Mouse (Mus musculus) forebrain, embryonic 14.5 days (tissue): Measurements from ENCODE around the gene Gas6. TPM values are rescaled to one million over a fixed set of nuclear protein-coding genes. Genes with fewer than 3 reads are reported as not detected.

Source experiments
- ATAC-seq: fragments of 200-750 bp; cut with Nextera tagmentation; 2 replicates; pipeline ENCODE4 v1.8.0; 2017; ENCODE audit warnings: mild to moderate bottlenecking, moderate library complexity
- DNase-seq: peaks from one replicate; pipeline ENCODE4 v3.0.0-alpha.2; 2015; ENCODE audit warnings: low spot score
- H3K27ac ChIP-seq: fragments of 300-500 bp; sonication (generic); 2 replicates; pipeline ENCODE4 v1.5.1; 2014; ENCODE audit warnings: low read depth, mild to moderate bottlenecking, control low read depth, low read length, moderate library complexity
- H3K27me3 ChIP-seq: fragments of 300-500 bp; sonication (generic); replicated peaks from 2 replicates; pipeline ENCODE4 v1.6.1; 2014; ENCODE audit warnings: low read length, control low read depth, mixed read lengths; ENCODE audit not compliant: control insufficient read depth, insufficient read depth
- H3K36me3 ChIP-seq: fragments of 300-500 bp; sonication (generic); 2 replicates; pipeline ENCODE4 v1.6.1; 2014; ENCODE audit warnings: low read length, control low read depth; ENCODE audit not compliant: control insufficient read depth, insufficient read depth
- H3K4me1 ChIP-seq: fragments of 300-500 bp; sonication (generic); 2 replicates; pipeline ENCODE4 v1.6.1; 2014; ENCODE audit warnings: antibody characterized with exemption, low read length, control low read depth; ENCODE audit not compliant: control insufficient read depth, insufficient read depth
- H3K4me2 ChIP-seq: fragments of 300-500 bp; sonication (generic); 2 replicates; pipeline ENCODE4 v1.6.1; 2014; ENCODE audit warnings: mild to moderate bottlenecking, control low read depth, low read length
- H3K4me3 ChIP-seq: fragments of 300-500 bp; sonication (generic); 2 replicates; pipeline ENCODE4 v1.5.1; 2014; ENCODE audit warnings: low read depth, low read length, control low read depth
- H3K9ac ChIP-seq: fragments of 300-500 bp; sonication (generic); 2 replicates; pipeline ENCODE4 v1.6.1; 2014; ENCODE audit warnings: mild to moderate bottlenecking, low read length, control low read depth, moderate library complexity
- H3K9me3 ChIP-seq: fragments of 300-500 bp; sonication (generic); replicated peaks from 2 replicates; pipeline ENCODE4 v1.6.1; 2016; ENCODE audit warnings: low read length, control low read depth, mixed read lengths; ENCODE audit not compliant: control insufficient read depth
- WGBS: fragments of 180-500 bp; shearing (Covaris S2); extraction: QIAGEN DNeasy Blood & Tissue Kit; methylation state at CpG from one replicate; pipeline ENCODE4 v1.1.7; 2014; 5-methylcytosine and 5-hydroxymethylcytosine counted together
- polyA plus RNA-seq: library from polyadenylated mRNA; unstranded; fragments of >200 nt; fragmentation: Nextera tagmentation; extraction: Ambion mirVana; gene quantifications from 2 replicates; pipeline ENCODE4 v1.2.1, GENCODE M21; 2014

Gas6 gene
- polyA plus RNA-seq, 1 experiment from 2014 or later: 9.7 TPM

GRCm38 (mm10) chr8:13513556-13514370 lies 19.5 kb upstream of the Gas6 start:
- Histone ChIP-seq H3K4me3 (no peak overlapping the region), H3K27ac (no peak overlapping the region), H3K4me2 (no peak overlapping the region), H3K9ac (no peak overlapping the region), H3K4me1 (no peaks in the 10 kb centered on the region), H3K27me3 (no peaks in the 10 kb centered on the region), H3K36me3 (no peaks in the 10 kb centered on the region), H3K9me3 (no peaks in the 10 kb centered on the region)
- DNase-seq: no peak
- ATAC-seq: no peak
- 71% methylated on average over 5 of the region's 5 CpGs for WGBS

GRCm38 (mm10) chr8:13512677-13513076 lies 18.4 kb upstream of the Gas6 start:
- no peak for ATAC-seq

GRCm38 (mm10) chr8:13512016-13512415 lies 17.7 kb upstream of the Gas6 start:
- no peak overlapping the region for H3K9ac ChIP-seq
- H3K4me3 ChIP-seq: no peak overlapping the region
- no peaks in the 10 kb centered on the region for H3K4me1 ChIP-seq
- ATAC-seq (no peak), DNase-seq (no peak)
- WGBS: 74% methylated on average over 5 of the region's 5 CpGs
- H3K9me3 ChIP-seq: no peaks in the 10 kb centered on the region
- H3K36me3 ChIP-seq: no peaks in the 10 kb centered on the region
- no peak overlapping the region for H3K27ac ChIP-seq
- H3K4me2 ChIP-seq: no peak overlapping the region
- no peaks in the 10 kb centered on the region for H3K27me3 ChIP-seq

More at GRCm38 (mm10) chr8:13512677-13513076, 18.4 kb upstream of the Gas6 start:
- Histone ChIP-seq H3K4me3 (no peak overlapping the region), H3K4me1 (no peaks in the 10 kb centered on the region), H3K27ac (no peak overlapping the region), H3K9me3 (no peaks in the 10 kb centered on the region), H3K9ac (no peak overlapping the region), H3K4me2 (no peak overlapping the region), H3K36me3 (no peaks in the 10 kb centered on the region), H3K27me3 (no peaks in the 10 kb centered on the region)
- WGBS: 77% methylated on average over 6 of the region's 6 CpGs
- DNase-seq: no peak

- ATAC-seq (no peak), DNase-seq (no peak)
- Histone ChIP-seq H3K27ac (no peak overlapping the region), H3K27me3 (no peaks in the 10 kb centered on the region), H3K9ac (no peak overlapping the region), H3K4me2 (no peak overlapping the region), H3K4me1 (no peaks in the 10 kb centered on the region), H3K36me3 (no peaks in the 10 kb centered on the region), H3K9me3 (no peaks in the 10 kb centered on the region), H3K4me3 (no peak overlapping the region)
- WGBS: 87% methylated on average over 3 of the region's 3 CpGs
Measured at GRCm38 (mm10) chr8:13507284-13507937, 13.1 kb upstream of the Gas6 start.

GRCm38 (mm10) chr8:13506849-13507248 lies 12.6 kb upstream of the Gas6 start:
- Histone ChIP-seq H3K27ac (no peak overlapping the region), H3K4me2 (no peak overlapping the region), H3K27me3 (no peaks in the 10 kb centered on the region), H3K9me3 (no peaks in the 10 kb centered on the region), H3K4me3 (no peak overlapping the region), H3K9ac (no peak overlapping the region), H3K4me1 (no peaks in the 10 kb centered on the region), H3K36me3 (no peaks in the 10 kb centered on the region)
- no peak for DNase-seq
- ATAC-seq: no peak
- 43% methylated on average over 4 of the region's 4 CpGs for WGBS

GRCm38 (mm10) chr8:13504894-13505674 lies 10.8 kb upstream of the Gas6 start:
- Histone ChIP-seq H3K36me3 (no peaks in the 10 kb centered on the region), H3K4me2 (no peak overlapping the region), H3K27me3 (no peaks in the 10 kb centered on the region), H3K9me3 (no peaks in the 10 kb centered on the region), H3K4me3 (no peak overlapping the region), H3K4me1 (no peaks in the 10 kb centered on the region), H3K27ac (no peak overlapping the region), H3K9ac (no peak overlapping the region)
- DNase-seq (no peak), ATAC-seq (no peak)

- H3K27ac ChIP-seq: no peak overlapping the region
- H3K36me3 ChIP-seq: no peaks in the 10 kb centered on the region
- no peaks in the 10 kb centered on the region for H3K4me1 ChIP-seq
- no peak overlapping the region for H3K9ac ChIP-seq
- no peak overlapping the region for H3K4me2 ChIP-seq
- H3K9me3 ChIP-seq: no peaks in the 10 kb centered on the region
- ATAC-seq (no peak), DNase-seq (no peak)
- 92% methylated on average over 8 of the region's 8 CpGs for WGBS
- no peaks in the 10 kb centered on the region for H3K27me3 ChIP-seq
- H3K4me3 ChIP-seq: no peak overlapping the region
Measured at GRCm38 (mm10) chr8:13503936-13504606, 9.8 kb upstream of the Gas6 start.

GRCm38 (mm10) chr8:13501221-13501620 lies 6.9 kb upstream of the Gas6 start:
- Histone ChIP-seq H3K4me2 (no peak overlapping the region), H3K36me3 (no peaks in the 10 kb centered on the region), H3K4me3 (no peak overlapping the region), H3K9me3 (no peaks in the 10 kb centered on the region), H3K9ac (no peak overlapping the region), H3K27ac (no peak overlapping the region), H3K4me1 (no peaks in the 10 kb centered on the region), H3K27me3 (no peaks in the 10 kb centered on the region)
- DNase-seq: no peak
- no peak for ATAC-seq
- 84% methylated on average over 3 of the region's 3 CpGs for WGBS
